Mouse (Mus musculus): ENCODE data around the gene Rgs13. TPM values are rescaled to one million over a fixed set of nuclear protein-coding genes. Genes with fewer than 3 reads are reported as not detected.

Rgs13 gene
- polyA plus RNA-seq, 1 experiment from 2014 or later: 0.89 TPM

Other genes starting within 250 kb of the Rgs13 start
- gene Rgs2, start 173.2 kb downstream of the Rgs13 start, polyA plus RNA-seq (2015; fragmentation: Nextera tagmentation; extraction: Ambion mirVana): 96.4 and 98.1 TPM in 2 replicates
- gene Rgs1, start 71.9 kb upstream of the Rgs13 start, polyA plus RNA-seq (2015; fragmentation: Nextera tagmentation; extraction: Ambion mirVana): 0.28 TPM in 1 of 2 replicates, not detected in the other

Data from hindbrain, embryonic 16.5 days (tissue).